Mouse (Mus musculus) limb, embryonic 14.5 days (tissue): ENCODE measurements around the gene Vill. TPM values are rescaled to one million over a fixed set of nuclear protein-coding genes. Genes with fewer than 3 reads are reported as not detected.

Experiments
- ATAC-seq: fragments of 200-750 bp; cut with Nextera tagmentation; 2 replicates; pipeline ENCODE4 v1.8.0; 2017; ENCODE audit warnings: low read depth, moderate number of reproducible peaks, moderate TSS enrichment; ENCODE audit not compliant: low FRiP score
- DNase-seq: peaks from one replicate; pipeline ENCODE4 v3.0.0-alpha.2; 2015; ENCODE audit warnings: low spot score
- H3K27ac ChIP-seq: fragments of 300-500 bp; sonication (generic); replicated peaks from 2 replicates; pipeline ENCODE4 v1.5.1; 2014; ENCODE audit warnings: low read depth, mild to moderate bottlenecking, low read length, moderate library complexity, mixed read lengths
- H3K27me3 ChIP-seq: fragments of 300-500 bp; sonication (generic); 2 replicates; pipeline ENCODE4 v1.6.1; 2014; ENCODE audit warnings: low read length, mixed read lengths; ENCODE audit not compliant: control insufficient read depth, insufficient read depth
- H3K36me3 ChIP-seq: fragments of 300-500 bp; sonication (generic); 2 replicates; pipeline ENCODE4 v1.6.1; 2014; ENCODE audit warnings: mild to moderate bottlenecking, low read length, moderate library complexity, mixed read lengths; ENCODE audit not compliant: control insufficient read depth, insufficient read depth
- H3K4me1 ChIP-seq: fragments of 300-500 bp; sonication (generic); 2 replicates; pipeline ENCODE4 v1.6.1; 2014; ENCODE audit warnings: antibody characterized with exemption, low read length, mixed read lengths; ENCODE audit not compliant: control insufficient read depth, insufficient read depth
- H3K4me2 ChIP-seq: fragments of 300-500 bp; sonication (generic); replicated peaks from 2 replicates; pipeline ENCODE4 v1.6.1; 2014; ENCODE audit warnings: low read depth, mild to moderate bottlenecking, low read length, moderate library complexity; ENCODE audit not compliant: severe bottlenecking
- H3K4me3 ChIP-seq: fragments of 300-500 bp; sonication (generic); replicated peaks from 2 replicates; pipeline ENCODE4 v1.5.1; 2014; ENCODE audit warnings: low read length
- H3K9ac ChIP-seq: fragments of 300-500 bp; sonication (generic); 2 replicates; pipeline ENCODE4 v1.6.1; 2014; ENCODE audit warnings: mild to moderate bottlenecking, low read depth, low read length, moderate library complexity; ENCODE audit not compliant: severe bottlenecking
- H3K9me3 ChIP-seq: fragments of 300-500 bp; sonication (generic); 2 replicates; pipeline ENCODE4 v1.6.1; 2016; ENCODE audit warnings: low read length; ENCODE audit not compliant: control insufficient read depth
- POLR2A ChIP-seq: fragments of 200-500 bp; IDR thresholded peaks from 2 replicates; pipeline ENCODE4 v1.8.0; 2012; ENCODE audit warnings: inconsistent platforms, mild to moderate bottlenecking, moderate library complexity, borderline replicate concordance; ENCODE audit not compliant: insufficient read depth, insufficient read length; ENCODE audit errors: extremely low read depth
- WGBS: fragments of 180-500 bp; shearing (Covaris S2); extraction: QIAGEN DNeasy Blood & Tissue Kit; methylation state at CpG from one replicate; pipeline ENCODE4 v1.1.7; 2014; 5-methylcytosine and 5-hydroxymethylcytosine counted together
- polyA plus RNA-seq, 2 experiments: library from polyadenylated mRNA; depleted of rRNA in 1 of 2; stranded (reverse) in 1 of 2; unstranded in 1 of 2; fragments of >200 nt; fragmentation: Nextera tagmentation in 1 of 2; extraction: Ambion mirVana in 1 of 2; gene quantifications; 2 replicates each; pipeline versions ENCODE4 v1.2.1 to v1.2.3; 2012 to 2014

Gene Vill
- polyA plus RNA-seq, 2 experiments = 25.2 to 49.8 TPM

DNA sequence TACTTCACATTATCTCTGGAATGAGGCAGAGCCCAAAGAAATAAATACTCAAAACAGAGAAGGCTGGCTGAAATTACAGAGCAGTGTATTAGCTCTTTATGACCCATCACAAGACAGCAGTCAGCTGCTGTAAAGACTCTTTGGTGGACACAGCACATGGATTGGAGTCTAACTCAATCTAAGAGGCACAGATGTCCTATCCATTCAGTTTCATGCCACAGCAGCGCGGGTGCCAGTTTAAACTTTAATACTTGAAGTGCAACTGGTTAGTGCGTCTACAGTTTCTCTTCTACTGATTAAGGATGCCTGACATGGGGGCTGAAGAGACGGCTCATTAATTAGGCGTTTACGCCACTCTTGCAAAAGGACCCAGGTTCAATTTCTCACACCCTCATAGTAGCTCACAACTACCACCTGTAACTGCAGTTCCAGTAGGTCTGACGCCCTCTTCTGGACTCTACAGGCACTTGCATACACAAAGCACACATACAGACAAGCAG is 26.7 kb upstream of the Vill start:
- 78% methylated on average over 7 of the region's 7 CpGs for WGBS
- Histone ChIP-seq H3K36me3 (peaks cover 35% of the 10 kb centered on the region), H3K4me2 (no peak overlapping the region), H3K9me3 (no peaks in the 10 kb centered on the region), H3K9ac (no peak overlapping the region), H3K4me1 (peaks cover 15% of the 10 kb centered on the region), H3K27ac (no peak overlapping the region), H3K27me3 (no peaks in the 10 kb centered on the region), H3K4me3 (no peak overlapping the region)
- no peak for TF ChIP-seq POLR2A
- ATAC-seq (no peak), DNase-seq (no peak)

DNA sequence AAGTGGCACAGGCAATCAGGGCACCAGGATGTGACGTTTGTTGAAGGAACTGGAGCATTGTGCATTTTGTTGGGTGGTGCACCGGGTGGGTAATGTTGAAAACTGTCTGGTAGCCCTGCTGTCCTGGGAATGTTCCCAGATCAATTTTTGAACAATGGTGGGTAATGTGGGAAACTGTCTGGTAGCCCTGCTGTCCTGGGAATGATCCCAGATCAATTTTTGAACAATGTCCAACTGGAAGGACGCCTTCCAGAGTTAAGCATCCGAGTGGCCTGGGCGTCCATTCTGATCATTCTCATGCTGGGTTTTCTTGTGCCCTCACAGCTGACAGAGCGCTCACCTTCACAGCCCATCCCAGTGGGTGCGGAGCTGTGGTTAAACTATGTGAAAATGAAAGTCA is 25.2 kb upstream of the Vill start:
- Histone ChIP-seq H3K27ac (no peak overlapping the region), H3K4me1 (peaks cover 29% of the 10 kb centered on the region), H3K9me3 (no peaks in the 10 kb centered on the region), H3K9ac (no peak overlapping the region), H3K4me2 (no peak overlapping the region), H3K36me3 (peaks cover 32% of the 10 kb centered on the region), H3K27me3 (no peaks in the 10 kb centered on the region), H3K4me3 (no peak overlapping the region)
- no peak for ATAC-seq
- DNase-seq = no peak
- TF ChIP-seq POLR2A = no peak
- WGBS = 92% methylated on average over 7 of the region's 7 CpGs

DNA sequence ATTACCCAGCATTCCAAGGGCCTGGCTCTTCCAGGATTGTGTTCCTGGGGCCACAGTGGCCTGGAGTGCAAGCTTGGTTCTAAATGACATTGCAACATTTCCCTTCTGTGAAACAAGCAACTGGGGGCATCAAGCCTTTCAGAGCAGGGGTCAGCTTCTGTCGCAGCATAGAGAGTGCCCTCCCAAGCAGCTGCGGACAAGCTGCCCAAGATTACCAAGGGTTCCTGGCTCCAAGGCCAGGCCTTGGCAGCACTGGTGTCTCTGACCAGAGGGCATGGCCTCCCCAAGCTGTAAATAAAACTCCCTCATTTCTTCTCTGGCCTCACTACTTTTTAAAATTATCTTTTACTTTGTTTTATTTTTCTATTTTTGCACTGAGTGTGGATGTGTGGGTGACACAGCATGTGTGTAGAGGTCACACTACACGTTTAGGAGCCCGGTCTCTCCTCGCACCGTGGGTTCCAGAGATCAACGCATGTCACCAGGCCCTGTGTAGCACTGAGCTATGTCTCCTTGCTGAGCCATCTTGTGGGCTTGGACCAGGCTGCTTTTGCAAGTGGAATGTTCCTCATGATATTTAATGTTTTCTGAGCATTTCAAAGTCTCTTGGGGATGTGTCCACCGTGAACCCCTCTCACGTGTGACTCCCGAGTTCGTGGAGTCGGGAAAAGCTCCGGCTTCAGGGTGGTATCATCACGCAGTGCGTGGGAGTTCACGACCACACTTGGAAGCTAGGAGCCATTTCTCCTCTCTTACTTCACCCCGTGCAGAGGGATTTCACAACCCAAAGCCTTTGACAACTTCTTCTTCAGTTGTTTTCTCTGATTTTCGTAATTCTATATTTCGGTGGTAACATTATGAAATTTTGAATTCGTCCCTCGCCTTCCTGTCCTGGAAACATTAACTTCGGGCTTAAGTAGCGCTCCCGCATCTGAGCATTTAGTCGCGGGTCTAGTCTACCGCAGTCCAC is 24.1 kb upstream of the Vill start:
- no peak for TF ChIP-seq POLR2A
- 94% methylated on average over 27 of the region's 27 CpGs for WGBS

DNA sequence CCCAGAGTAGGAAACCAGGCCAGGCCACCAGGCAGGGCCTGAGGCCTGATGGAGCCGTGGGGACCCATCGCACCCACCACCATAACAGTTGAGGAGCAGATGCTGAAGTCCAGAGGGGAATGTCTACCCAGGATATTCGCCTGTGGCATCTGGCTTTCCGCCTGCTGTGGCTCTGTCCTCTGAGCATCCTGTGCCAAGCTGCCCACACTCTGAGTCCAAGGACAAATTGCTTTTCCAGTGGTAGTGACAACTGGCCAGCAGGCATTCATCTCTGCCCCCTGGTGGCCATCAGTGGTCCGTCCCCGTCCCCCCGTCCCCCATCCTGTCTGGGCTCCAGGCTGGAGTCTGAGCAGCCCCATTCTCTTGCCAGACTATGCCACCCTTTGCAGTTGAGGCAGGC is 23.0 kb upstream of the Vill start:
- H3K36me3 ChIP-seq = peaks cover 44% of the 10 kb centered on the region
- 46% methylated on average over 7 of the region's 7 CpGs for WGBS
- H3K4me3 ChIP-seq = no peak overlapping the region
- TF ChIP-seq POLR2A = no peak
- no peak overlapping the region for H3K9ac ChIP-seq
- H3K9me3 ChIP-seq = no peaks in the 10 kb centered on the region
- no peak overlapping the region for H3K4me2 ChIP-seq
- H3K4me1 ChIP-seq = peaks cover 42% of the 10 kb centered on the region
- no peak overlapping the region for H3K27ac ChIP-seq
- DNase-seq (peak; percentile 50), ATAC-seq (no peak)
- no peaks in the 10 kb centered on the region for H3K27me3 ChIP-seq

More for the DNA sequence above, 24.1 kb upstream of the Vill start:
- Histone ChIP-seq H3K4me3 (no peak overlapping the region), H3K27ac (no peak overlapping the region), H3K4me2 (no peak overlapping the region), H3K36me3 (peaks cover 38% of the 10 kb centered on the region), H3K27me3 (no peaks in the 10 kb centered on the region), H3K4me1 (peaks cover 40% of the 10 kb centered on the region), H3K9ac (no peak overlapping the region), H3K9me3 (no peaks in the 10 kb centered on the region)
- DNase-seq = no peak
- no peak for ATAC-seq

DNA sequence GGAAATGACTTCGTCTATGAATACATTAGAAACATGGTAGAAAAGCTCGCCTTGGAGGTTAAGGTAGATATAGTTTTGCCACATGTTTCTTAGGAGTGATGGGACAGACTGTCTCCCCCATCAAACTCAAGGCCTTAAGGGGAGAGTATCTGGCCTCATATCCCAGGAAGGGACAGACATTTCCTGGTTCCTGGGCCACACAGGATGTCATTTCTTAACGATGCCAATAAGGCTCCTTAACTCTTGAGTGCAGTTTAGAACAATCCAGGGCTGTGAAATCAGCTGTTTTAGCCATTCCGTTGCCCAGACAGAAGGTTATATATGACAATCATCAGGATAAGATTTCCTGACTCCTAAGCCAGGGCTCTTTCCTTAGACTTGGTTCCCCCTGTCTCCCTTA is 21.5 kb upstream of the Vill start:
- 0 out of 2 replicates have a peak overlapping the region, but pooled peaks have one; percentile 77 for H3K27ac ChIP-seq
- no peaks in the 10 kb centered on the region for H3K9me3 ChIP-seq
- peaks cover 51% of the 10 kb centered on the region for H3K36me3 ChIP-seq
- TF ChIP-seq POLR2A = no peak
- 76% methylated on average over 4 of the region's 4 CpGs for WGBS
- no peak overlapping the region for H3K4me3 ChIP-seq
- no peaks in the 10 kb centered on the region for H3K27me3 ChIP-seq
- DNase-seq = no peak
- H3K4me1 ChIP-seq = peaks cover 44% of the 10 kb centered on the region
- ATAC-seq = no peak
- H3K9ac ChIP-seq = no peak overlapping the region
- H3K4me2 ChIP-seq = no peak overlapping the region
